Mouse (Mus musculus) heart, adult 2 months (tissue): ENCODE measurements at regions not wholly inside any gene's neighbourhood (a gene's known extent, or its start where the extent isn't known, plus 50 kb on each side); places are given as distances from the start of the nearest gene placed in this dataset.

Source experiments
- DNase-seq, 2 experiments: peaks; one replicate each; pipeline ENCODE4 v3.0.0; 2021
- H3K27ac ChIP-seq: fragments of 200-600 bp; 2 replicates; pipeline ENCODE4 v1.8.1; 2022
- H3K27me3 ChIP-seq: fragments of 200-500 bp; 2 replicates; pipeline ENCODE4 v1.6.1; 2012; ENCODE audit warnings: mild to moderate bottlenecking, low read length, inconsistent platforms, mixed read lengths; ENCODE audit not compliant: control insufficient read depth, insufficient read depth
- H3K36me3 ChIP-seq: fragments of 200-500 bp; 2 replicates; pipeline ENCODE4 v1.6.1; 2012; ENCODE audit warnings: low read length, inconsistent platforms; ENCODE audit not compliant: control insufficient read depth, insufficient read depth
- H3K4me1 ChIP-seq: fragments of 200-500 bp; 2 replicates; pipeline ENCODE4 v1.6.1; 2011; ENCODE audit warnings: low read length; ENCODE audit not compliant: control insufficient read depth, insufficient read depth
- H3K4me3 ChIP-seq: fragments of 200-600 bp; 2 replicates; pipeline ENCODE4 v1.8.1; 2022
- H3K79me2 ChIP-seq: fragments of 200-500 bp; replicated peaks from 2 replicates; pipeline ENCODE4 v1.6.1; 2012; ENCODE audit warnings: mild to moderate bottlenecking, inconsistent platforms, low read length, moderate library complexity, mixed read lengths; ENCODE audit not compliant: control insufficient read depth, insufficient read depth
- H3K9ac ChIP-seq: fragments of 200-500 bp; 2 replicates; pipeline ENCODE4 v1.6.1; 2012; ENCODE audit warnings: low read depth, mild to moderate bottlenecking, control low read depth, inconsistent platforms, low read length, mixed read lengths
- CTCF ChIP-seq: fragments of 200-600 bp; IDR thresholded peaks from 2 replicates; pipeline ENCODE4 v1.8.1; 2022; ENCODE audit warnings: antibody characterized with exemption, mild to moderate bottlenecking, moderate library complexity
- EP300 ChIP-seq: fragments of 200-500 bp; IDR thresholded peaks from 2 replicates; pipeline ENCODE4 v1.6.1; 2011; ENCODE audit warnings: low read depth, low read length, control low read depth; ENCODE audit not compliant: insufficient read depth
- POLR2A ChIP-seq: fragments of 200-500 bp; IDR thresholded peaks from 2 replicates; pipeline ENCODE4 v1.6.1; 2011; ENCODE audit warnings: mild to moderate bottlenecking, low read depth, low read length, control low read depth; ENCODE audit not compliant: insufficient read depth
- WGBS: fragments of 180-500 bp; shearing (Covaris S2); methylation state at CpG from one replicate; pipeline ENCODE4 v1.1.7; 2018; 5-methylcytosine and 5-hydroxymethylcytosine counted together
- intact Hi-C: fragments of 180-260 bp; cut with DNase I; formaldehyde crosslinking; loops from one replicate; pipeline ENCODE4 v1.15.1; 2025

GRCm38 (mm10) chr8:41532212-41532611 is 115.3 kb upstream of the Frg1 start:
- no peaks in the 10 kb centered on the region for H3K4me1 ChIP-seq
- 73% methylated on average over 5 of the region's 5 CpGs for WGBS
- H3K79me2 ChIP-seq, result no peaks in the 10 kb centered on the region
- H3K27me3 ChIP-seq, result no peaks in the 10 kb centered on the region
- no peak overlapping the region for H3K9ac ChIP-seq
- intact Hi-C loops, result no loop called here
- no peak overlapping the region for H3K27ac ChIP-seq
- no peak for TF ChIP-seq CTCF
- no peak overlapping the region for H3K4me3 ChIP-seq
- DNase-seq, result no peak
- H3K36me3 ChIP-seq, result no peaks in the 10 kb centered on the region

GRCm38 (mm10) chr8:41529581-41529980 is 112.7 kb upstream of the Frg1 start:
- Histone ChIP-seq H3K27me3 (no peaks in the 10 kb centered on the region), H3K4me3 (no peak overlapping the region), H3K27ac (no peak overlapping the region), H3K36me3 (no peaks in the 10 kb centered on the region), H3K9ac (no peak overlapping the region), H3K79me2 (no peaks in the 10 kb centered on the region), H3K4me1 (no peaks in the 10 kb centered on the region)
- TF ChIP-seq EP300 (no peak), CTCF (no peak), POLR2A (no peak)
- 88% methylated on average over 8 of the region's 8 CpGs for WGBS
- intact Hi-C loops, result no loop called here
- no peak for DNase-seq

GRCm38 (mm10) chr8:41526283-41526682 is 109.4 kb upstream of the Frg1 start:
- intact Hi-C loops, result no loop called here

GRCm38 (mm10) chr8:41485163-41485562 is 68.3 kb upstream of the Frg1 start:
- Histone ChIP-seq H3K36me3 (no peaks in the 10 kb centered on the region), H3K4me1 (no peaks in the 10 kb centered on the region), H3K4me3 (no peak overlapping the region), H3K27ac (no peak overlapping the region), H3K9ac (no peak overlapping the region), H3K27me3 (no peaks in the 10 kb centered on the region), H3K79me2 (no peaks in the 10 kb centered on the region)
- intact Hi-C loops, result no loop called here
- 52% methylated on average over 5 of the region's 5 CpGs for WGBS
- TF ChIP-seq CTCF (no peak), EP300 (no peak), POLR2A (no peak)
- no peak for DNase-seq

More at GRCm38 (mm10) chr8:41526283-41526682, 109.4 kb upstream of the Frg1 start:
- WGBS, result 77% methylated on average over 7 of the region's 7 CpGs
- no peaks in the 10 kb centered on the region for H3K4me1 ChIP-seq
- no peak for DNase-seq
- no peak for TF ChIP-seq EP300
- TF ChIP-seq CTCF, result no peak
- TF ChIP-seq POLR2A, result no peak
- H3K79me2 ChIP-seq, result no peaks in the 10 kb centered on the region
- H3K36me3 ChIP-seq, result no peaks in the 10 kb centered on the region
- H3K27me3 ChIP-seq, result no peaks in the 10 kb centered on the region
- no peak overlapping the region for H3K4me3 ChIP-seq
- H3K27ac ChIP-seq, result no peak overlapping the region
- H3K9ac ChIP-seq, result no peak overlapping the region

- Histone ChIP-seq H3K27me3 (no peaks in the 10 kb centered on the region), H3K36me3 (no peaks in the 10 kb centered on the region), H3K4me3 (no peak overlapping the region), H3K9ac (no peak overlapping the region), H3K4me1 (no peaks in the 10 kb centered on the region), H3K27ac (no peak overlapping the region), H3K79me2 (no peaks in the 10 kb centered on the region)
- DNase-seq, result no peak
- intact Hi-C loops, result no loop called here
- no peak for TF ChIP-seq POLR2A
- WGBS, result 74% methylated on average over 3 of the region's 3 CpGs
Observed at GRCm38 (mm10) chr8:41483297-41483696, 66.4 kb upstream of the Frg1 start.

- Histone ChIP-seq H3K27ac (no peak overlapping the region), H3K79me2 (no peaks in the 10 kb centered on the region), H3K36me3 (no peaks in the 10 kb centered on the region), H3K4me3 (no peak overlapping the region), H3K9ac (no peak overlapping the region), H3K4me1 (no peaks in the 10 kb centered on the region), H3K27me3 (no peaks in the 10 kb centered on the region)
- DNase-seq, result no peak
- WGBS, result 51% methylated on average over 8 of the region's 8 CpGs
- intact Hi-C loops, result no loop called here
- TF ChIP-seq CTCF, result no peak
- TF ChIP-seq POLR2A, result no peak
- no peak for TF ChIP-seq EP300
Observed at GRCm38 (mm10) chr8:41472992-41473699, 56.3 kb upstream of the Frg1 start.
